Mouse (Mus musculus): ENCODE results near the gene Tmem259. TPM values are rescaled to one million over a fixed set of nuclear protein-coding genes. Genes with fewer than 3 reads are reported as not detected.

Tmem259 gene
- polyA plus RNA-seq, 1 experiment = 394 TPM

DNA sequence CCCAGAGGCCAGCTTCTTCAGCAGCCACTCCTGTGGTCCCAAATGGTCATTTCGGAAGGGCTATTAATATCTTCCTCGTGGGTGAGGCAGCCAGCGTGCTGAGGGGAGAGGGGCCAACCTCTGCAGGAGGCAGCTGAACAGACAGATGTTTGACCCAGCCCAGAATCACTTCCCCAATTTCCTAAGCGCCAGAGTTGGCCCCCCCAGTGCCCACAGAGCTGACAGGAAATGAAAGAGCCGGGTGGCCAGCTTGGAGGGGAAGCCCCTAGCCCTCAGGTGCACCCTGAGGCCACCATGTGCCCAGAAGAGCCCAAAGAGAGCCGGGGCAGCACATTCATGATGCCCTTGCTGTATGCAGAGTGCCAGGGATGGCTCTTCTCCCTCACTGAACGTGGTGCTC is 43.4 kb downstream of the Tmem259 start:
- no peak for TF ChIP-seq GATA1 (IDR thresholded peaks at IDR 0.05; ENCODE audit: low read length)

DNA sequence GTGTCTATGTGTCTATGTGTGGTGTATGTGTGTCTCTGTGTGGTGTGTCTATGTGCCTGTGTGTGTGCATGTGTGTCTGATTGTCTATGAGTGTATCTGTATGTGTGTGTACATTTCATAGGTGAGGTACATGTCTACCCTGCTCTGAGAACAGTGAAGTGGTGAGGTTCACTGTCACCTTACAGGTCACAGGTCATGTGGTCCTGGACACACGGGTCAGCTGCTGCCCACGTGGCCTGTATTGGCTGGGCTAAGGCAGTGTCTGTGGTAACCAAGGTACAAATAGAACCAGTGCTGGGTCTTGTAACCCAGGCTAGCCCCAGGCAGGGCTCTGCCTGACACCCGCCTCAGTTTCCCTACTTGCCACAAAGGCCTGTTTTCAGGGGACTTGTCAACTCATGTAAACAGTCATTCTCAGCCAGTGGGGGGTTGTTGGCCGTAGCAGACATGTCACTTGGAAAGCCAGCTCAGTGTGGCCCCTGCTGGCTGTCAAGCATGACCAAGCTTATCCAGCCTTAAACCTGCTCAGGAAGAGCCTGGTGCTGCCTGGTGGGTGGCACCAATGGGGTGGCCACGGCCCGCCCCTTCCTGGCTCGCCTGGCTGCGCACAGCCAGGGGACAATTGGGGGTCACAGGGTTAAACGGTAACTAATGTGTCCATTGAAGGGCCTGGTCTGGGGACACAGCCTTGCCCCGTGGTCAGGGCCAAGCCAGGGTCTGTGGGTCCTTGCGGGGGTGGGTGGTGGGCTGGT is 46.2 kb downstream of the Tmem259 start:
- no peak for TF ChIP-seq GATA1 (IDR thresholded peaks at IDR 0.05; ENCODE audit: low read length)

DNA sequence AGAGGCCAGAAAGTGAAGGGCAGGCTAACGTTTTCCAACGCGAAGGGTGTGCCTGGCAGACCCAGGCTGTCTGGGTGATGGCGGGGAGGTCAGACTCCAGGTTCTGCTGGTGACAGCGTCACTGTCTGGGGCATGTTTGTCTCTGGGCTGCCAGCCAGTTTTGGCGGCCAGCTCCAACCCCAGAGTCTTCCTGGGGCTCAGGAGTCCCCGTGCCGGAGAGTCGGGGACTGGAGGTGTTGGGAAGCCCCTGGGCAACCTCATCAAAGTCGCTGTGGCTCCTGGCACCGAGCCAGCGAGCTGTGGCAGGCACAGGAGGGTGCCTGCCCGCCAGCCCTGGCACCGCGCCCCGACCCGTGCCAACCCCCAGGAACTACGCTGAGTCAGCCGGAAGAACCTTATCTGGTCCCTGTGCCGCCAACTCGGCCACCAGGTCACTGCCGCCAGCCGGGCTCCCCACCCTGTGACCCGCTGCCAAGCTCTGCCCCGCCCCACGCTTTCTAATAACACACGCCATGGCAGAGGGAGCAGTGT is 47.2 kb downstream of the Tmem259 start:
- TF ChIP-seq GATA1 (IDR thresholded peaks at IDR 0.05; ENCODE audit: low read length) = no peak

DNA sequence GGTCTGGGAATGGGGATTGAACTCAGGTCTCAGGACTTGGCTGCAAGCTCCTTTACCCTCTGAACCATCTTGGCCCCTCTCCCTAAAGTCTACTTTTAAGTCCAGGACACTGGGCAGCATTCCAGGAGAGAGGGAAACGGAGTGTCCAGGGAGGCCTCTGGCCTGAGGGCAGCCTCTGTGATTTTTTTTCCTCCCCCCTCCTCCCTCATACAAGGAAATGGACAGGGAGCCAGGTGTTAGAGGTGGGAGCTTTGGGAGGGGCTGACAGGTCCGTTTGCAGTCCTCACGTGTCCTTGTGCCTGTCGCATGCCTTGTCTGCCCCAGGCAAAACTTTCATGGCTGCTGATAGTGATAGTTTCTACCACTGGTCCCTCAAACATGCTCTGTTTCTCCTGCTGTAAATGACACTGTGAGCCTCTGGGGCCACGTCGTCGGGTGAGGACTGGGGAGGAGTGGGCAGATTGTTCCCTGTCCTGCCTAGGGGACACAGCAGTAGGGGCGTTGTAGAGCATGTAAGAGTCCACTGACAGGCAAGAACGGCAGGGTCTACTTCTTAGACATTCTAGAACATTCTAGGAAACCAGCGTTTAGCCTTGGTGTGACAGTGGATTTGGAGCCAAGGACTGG is 47.7 kb downstream of the Tmem259 start:
- no peak for TF ChIP-seq GATA1 (IDR thresholded peaks at IDR 0.05; ENCODE audit: low read length)

DNA sequence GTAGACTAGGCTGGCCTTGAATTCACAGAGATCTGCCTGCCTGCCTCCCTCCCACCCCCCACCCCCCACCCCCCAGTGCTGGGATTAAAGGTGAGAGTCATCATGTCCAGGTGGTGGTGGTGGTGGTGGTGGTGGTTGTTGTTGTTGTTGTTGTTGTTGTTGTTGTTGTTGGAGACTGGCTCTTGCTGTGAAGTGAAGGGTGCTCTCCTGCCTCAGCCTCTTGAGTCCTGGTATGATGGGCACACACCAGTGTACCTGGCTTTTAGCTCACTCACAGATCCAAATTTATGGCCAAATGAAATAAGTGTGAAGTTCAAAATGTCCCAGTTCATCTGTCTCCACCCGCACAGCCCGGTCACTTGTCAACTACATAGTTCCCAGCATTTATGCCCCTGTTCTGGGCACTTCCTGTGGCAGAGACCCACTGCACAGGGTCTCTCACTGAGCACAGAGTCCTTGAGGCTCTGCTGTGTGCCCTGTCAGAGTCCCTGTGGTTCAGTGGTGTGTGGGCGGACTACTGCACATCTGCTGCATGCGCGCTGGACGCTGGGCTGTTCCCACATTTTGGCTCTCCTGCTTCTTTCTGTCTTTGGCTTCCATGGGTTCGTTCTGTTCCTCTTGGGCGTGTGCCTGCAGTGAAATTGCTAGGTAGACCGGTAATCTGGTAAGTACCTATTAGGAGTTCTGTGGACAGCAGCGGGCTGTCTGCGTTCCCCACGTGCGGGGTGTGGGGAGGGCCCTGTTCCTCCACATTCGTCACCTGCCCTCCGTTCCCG is 49.1 kb downstream of the Tmem259 start:
- TF ChIP-seq GATA1 (IDR thresholded peaks at IDR 0.05; ENCODE audit: low read length) = no peak

DNA sequence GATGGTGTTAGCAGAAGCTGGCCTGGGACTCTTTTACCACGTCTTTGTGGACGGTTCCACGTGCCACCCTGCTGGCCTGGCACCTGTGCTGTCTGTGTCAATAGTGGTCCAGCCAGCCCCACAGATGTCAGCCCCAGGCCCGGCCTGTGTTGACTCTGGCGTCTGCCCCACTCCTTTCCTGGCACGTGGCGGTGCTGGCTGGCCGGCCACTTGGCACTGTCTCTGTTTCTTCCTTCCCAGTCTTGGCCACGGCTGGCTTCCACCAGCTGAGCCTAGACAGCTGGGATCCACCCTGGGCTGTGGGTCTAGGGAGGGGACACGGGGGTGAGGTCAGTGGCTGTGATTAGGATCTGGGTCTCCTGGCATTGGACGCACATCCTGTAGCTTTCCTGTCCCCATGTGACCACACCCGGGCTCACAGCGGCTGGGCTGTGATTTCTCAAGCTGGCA is 49.8 kb downstream of the Tmem259 start:
- no peak for TF ChIP-seq GATA1 (IDR thresholded peaks at IDR 0.05; ENCODE audit: low read length)

DNA sequence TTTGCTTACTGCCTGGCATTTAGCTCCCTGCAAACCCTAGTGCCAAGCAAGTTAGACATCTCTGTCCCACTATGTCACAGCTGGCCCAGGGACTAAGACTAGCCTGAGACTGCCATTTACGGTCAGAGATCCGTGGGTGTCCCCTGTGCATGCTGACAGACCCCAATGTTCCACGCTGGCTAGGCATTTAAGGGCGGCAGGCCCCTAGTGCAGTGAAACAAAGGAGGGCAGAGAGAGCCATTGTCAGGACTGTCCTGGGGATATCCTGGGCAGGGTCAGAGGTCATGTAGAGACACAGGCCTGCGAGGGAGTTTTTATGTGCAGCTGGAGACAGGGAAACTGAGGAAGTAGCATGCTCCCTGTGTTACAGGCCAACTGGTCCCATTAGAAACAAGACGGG is 50.3 kb downstream of the Tmem259 start:
- TF ChIP-seq GATA1 (IDR thresholded peaks at IDR 0.05; ENCODE audit: low read length) = no peak

DNA sequence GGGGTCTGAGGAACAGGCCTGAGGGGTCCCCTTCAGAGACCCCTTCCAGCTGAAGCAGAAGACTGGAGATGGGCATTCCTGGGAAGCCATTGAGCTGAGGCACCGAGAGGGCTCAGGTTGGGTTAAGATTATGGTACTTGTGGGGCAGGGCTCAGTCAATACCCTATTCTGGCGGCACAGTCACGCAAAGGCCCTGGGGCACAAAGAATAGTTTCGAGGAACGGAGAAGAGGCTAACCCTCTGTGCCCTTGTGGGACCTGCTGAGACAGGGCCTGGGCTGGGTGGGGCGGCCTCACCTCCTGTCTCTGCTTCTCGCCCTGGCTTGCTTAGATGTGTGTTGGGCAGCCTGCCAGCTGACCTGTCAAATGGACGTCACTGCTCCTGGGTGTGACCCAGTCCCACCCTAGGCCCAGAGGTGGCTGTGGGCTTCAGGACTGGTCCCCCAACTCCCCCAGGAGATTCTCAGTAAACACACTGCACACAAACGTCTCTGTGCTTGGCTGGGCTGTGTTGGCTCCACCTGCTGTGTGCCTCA is 50.9 kb downstream of the Tmem259 start:
- TF ChIP-seq GATA1 (IDR thresholded peaks at IDR 0.05; ENCODE audit: low read length) = no peak

DNA sequence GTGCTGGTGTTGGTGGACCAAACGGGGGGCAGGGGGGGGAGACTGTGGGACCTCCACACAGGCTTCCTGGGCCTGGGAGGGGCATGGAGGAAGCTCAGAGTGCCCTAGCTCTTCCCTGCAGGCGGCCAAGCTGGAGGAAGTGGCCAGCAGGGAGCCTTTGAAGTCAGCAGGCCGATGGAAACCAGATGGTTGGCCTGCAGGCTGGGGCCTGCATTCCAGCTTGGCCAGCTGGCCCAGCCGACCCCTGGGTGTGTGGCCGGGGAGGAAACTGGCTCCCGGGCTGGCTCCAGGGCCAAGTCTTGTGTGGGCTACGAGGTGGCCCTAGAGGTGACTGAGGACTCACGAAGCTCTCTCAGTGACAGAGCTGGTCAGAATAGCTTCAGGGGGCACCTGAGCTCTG is 51.4 kb downstream of the Tmem259 start:
- TF ChIP-seq GATA1 (IDR thresholded peaks at IDR 0.05; ENCODE audit: low read length) = no peak

DNA sequence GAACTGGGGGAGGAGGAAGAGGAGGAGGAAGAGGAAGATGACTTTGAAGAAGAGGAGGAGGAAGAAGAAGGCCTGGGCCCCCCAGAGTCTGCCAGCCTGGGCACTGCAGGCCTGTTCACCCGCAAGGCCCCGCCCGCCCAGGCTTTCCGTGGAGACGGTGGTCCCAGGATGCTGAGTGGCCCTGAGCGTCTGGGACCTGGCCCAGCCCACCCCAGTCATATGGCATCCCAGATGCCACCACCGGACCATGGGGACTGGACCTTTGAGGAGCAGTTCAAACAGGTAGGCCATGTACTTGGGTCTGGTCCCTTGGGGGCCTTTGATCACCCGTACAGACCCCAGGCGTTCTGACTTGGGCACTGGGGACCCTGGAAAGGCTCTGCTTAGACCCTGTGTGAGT is 52.3 kb downstream of the Tmem259 start:
- no peak for TF ChIP-seq GATA1 (IDR thresholded peaks at IDR 0.05; ENCODE audit: low read length)

DNA sequence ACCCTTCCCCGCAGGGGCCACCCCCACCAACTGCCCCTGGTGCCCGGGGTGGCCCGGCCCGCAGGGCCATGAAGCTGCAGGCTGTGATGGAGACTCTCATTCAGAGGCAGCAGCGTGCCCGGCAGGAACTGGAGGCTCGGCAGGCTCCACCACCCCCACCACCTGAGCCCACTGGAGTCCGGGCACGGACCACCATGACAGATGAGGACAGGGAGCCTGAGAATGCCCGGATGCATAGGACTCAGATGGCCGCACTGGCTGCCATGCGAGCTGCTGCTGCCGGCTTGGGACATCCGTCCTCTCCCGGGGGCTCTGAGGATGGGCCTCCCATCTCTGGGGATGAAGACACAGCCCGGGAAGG is 53.3 kb downstream of the Tmem259 start:
- TF ChIP-seq GATA1 (IDR thresholded peaks at IDR 0.05; ENCODE audit: low read length) = no peak

DNA sequence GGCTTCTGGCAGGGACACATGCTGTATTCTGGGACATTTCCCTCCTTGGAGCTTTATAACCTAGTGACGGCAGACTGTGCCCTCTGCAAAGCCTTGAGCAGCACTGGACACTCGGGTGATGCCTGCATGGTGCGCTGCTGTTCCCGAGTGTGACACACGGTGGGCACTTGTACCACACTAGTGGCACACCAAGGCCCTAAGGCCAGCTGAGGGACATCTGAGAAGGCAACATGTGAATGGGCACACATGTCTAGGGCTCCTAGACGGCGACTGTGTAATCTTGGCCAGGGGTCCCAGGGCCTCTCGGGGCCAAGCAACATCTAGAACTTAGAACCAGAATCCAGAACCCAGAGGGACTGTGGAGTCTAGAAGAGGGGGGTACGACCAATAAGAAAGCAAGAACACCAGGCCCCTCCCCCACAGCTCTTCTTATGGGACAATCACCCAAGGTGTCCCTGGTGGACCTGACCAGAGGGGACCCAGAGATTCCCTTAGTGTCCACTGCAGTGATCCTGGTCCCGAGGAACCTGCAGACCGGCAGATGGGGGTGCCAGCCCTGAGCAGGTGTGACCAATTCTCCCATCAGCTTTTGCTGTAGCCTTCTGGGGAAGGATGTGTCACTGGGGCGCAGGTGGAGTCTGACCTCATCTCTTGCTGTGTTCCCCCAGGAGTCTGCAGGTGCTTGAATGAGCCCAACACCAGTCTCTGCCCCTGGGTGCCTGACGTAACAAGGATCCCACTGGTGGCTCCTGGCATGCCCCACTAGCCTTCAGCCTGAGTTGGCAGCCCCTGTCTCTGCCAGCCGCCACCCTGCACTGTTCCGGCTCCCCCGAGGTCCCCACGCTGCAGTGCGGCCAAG is 53.9 kb downstream of the Tmem259 start:
- TF ChIP-seq GATA1 (IDR thresholded peaks at IDR 0.05; ENCODE audit: low read length) = no peak

DNA sequence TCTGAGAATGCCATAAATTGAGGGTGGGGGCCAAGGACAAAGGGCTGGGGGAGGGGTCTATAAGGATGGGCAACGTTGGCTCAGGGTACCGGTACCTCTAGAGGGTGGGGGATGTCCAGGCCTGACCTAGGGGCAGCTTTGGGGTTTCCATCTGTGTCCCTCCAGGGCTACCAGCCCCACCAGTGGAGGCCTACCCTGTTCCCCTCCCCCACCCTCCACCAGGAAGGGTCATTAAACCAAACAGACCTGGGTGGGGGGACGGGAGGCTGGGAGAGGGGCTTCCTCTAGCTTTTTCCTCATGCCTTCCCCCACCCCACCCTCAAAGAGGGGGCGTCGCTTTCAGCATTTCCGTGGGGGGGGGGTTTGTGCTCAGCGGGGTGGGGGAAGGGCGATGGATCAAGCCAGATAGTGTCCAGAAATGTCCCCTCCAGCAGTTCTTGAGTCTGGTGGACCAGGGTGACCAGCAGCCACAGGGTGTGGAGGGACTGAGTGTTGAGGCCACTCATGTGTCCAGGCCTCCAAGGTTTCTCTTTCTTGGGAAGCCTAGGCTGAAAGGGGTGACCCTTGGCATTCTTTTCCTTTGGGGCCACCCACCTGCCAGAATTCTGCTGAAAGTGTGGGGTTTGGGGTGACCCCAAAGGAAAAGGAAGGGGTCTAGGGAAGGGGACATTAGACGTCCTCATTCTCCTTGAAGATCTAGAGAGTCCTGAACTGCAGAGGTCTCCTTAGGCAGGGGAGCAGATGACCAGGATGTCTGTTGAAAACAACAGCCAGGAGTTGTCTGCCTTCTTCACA is 55.0 kb downstream of the Tmem259 start:
- TF ChIP-seq GATA1 (IDR thresholded peaks at IDR 0.05; ENCODE audit: low read length) = no peak

DNA sequence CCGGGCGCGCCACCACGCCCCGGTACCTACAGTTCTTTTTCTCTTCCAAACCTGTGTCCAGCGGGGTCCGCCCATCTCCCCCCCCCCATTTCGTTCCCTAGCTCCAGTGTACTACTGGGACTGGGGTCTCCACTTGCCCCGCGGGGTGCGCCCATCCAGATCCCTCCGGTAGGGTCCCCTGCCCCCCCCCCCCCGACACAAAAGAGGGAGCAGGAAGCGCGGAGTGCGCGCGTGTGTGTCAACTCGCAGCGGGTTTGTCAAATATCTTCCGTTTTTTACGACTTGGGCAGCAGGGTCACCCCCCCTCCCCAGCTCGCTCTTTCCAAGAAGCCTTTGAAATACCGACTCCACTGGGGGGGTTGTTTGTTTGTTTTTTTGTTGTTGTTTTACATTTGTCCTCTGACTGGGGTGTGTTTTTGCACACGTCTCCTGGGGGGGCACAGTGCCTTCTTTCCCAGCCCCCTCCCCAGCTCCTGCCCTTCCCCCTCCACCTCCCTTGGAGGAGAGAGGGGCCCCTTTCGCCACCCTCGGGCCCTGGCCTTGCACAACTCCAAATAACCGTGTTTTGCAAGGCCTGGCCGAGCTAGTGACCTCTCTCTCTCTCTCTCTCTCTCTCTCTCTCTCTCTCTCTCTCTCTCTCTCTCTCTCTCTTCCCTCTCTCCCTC is 56.0 kb downstream of the Tmem259 start:
- no peak for TF ChIP-seq GATA1 (IDR thresholded peaks at IDR 0.05; ENCODE audit: low read length)

All from G1E-ER4 (cell line).